Mouse (Mus musculus) ES-E14 (cell line): ENCODE results near the gene Sds.

Source experiments
- MAFK ChIP-seq: IDR thresholded peaks from 2 replicates; pipeline ENCODE4 v1.6.1; 2014; ENCODE audit warnings: mild to moderate bottlenecking, low read depth, low read length, inconsistent platforms; ENCODE audit not compliant: insufficient read depth
- ZNF384 ChIP-seq: IDR thresholded peaks from 2 replicates; pipeline ENCODE4 v1.6.1; 2012; ENCODE audit warnings: low read depth, low read length, inconsistent platforms

DNA sequence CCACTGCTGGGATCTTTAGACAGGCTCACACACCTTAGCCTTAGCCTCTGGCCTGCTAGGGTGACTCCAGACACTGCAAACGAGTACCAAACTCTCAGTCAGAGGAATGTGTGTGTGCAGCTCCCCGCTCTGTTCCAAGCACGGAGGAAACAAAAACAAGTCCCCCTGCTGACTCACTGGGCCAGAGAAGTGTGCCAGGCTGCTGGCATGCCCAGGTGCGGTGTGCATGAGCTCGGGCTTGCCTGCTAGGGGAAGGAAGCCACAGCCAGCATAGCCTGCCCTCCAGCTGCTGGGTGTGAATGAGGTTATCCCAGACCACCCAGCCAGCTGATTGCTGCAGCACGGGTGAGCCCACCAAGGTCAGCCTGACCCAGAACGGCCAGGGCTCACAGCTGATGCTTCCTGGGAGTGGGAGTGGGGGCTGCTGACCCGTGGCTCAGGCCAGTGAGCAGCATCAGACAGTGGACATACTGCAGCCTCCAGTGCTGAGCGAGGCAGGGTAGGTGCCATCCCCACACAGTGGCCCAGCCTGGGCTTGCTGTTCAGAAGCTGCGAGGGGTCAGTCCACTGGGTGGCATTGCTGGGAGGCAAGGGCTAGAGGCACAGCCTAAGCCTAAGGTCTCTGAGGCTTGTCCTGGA lies 18.9 kb downstream of the Sds start:
- TF ChIP-seq MAFK (no peak), ZNF384 (no peak)
